Mouse (Mus musculus): ENCODE measurements at regions not wholly inside any gene's neighbourhood (a gene's known extent, or its start where the extent isn't known, plus 50 kb on each side); places are given as distances from the start of the nearest gene placed in this dataset.

DNA sequence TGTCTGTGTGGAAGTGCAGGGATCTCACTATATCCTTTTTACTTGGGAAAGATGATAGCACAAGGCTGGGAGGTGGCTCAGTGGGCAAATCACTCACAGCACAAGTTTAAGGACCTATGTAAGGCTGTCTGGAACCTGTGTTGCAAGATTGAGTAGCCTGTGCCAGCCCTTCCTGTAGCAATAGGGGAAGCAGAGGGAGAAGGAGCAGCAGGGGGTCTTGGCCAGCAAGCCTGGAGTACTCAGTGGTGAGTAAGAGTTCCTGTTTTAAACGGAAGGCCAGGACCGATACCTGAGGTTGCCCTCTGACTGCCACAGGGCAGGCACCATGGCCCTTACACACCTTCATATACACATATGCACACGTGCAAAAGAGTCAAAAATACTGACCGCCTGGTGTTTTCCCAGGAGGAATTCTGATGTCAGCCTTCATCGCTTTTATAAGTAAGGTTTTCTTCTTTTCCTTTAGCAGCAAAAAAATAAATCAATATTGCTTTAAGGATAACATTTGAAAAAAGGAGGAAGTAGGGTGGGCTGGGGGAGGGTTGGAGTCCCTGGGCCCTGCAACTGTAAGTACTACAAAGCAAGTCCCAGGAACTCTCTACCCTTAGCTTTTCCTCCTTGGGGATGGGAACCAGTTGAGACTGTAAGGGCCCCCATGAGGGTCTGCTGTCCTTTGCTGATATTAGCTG is 136.2 kb upstream of the Hdac4 start:
- Histone ChIP-seq H3K27me3 (ENCODE audit: insufficient read depth, poor library complexity, severe bottlenecking) (no peaks in the 10 kb centered on the region), H3K4me3 (no peak overlapping the region), H3K27ac (no peak overlapping the region), H3K9me3 (no peaks in the 10 kb centered on the region), H3K4me1 (peaks cover 17% of the 10 kb centered on the region), H3K36me3 (no peaks in the 10 kb centered on the region)
- 77% methylated on average over 5 of the region's 5 CpGs for WGBS
- peak; percentile 55 for DNase-seq (ENCODE audit: low spot score)

GRCm38 (mm10) chr1:92330181-92330580 is 134.7 kb upstream of the Hdac4 start:
- Histone ChIP-seq H3K4me1 (peaks cover 17% of the 10 kb centered on the region), H3K27ac (no peak overlapping the region), H3K9me3 (no peaks in the 10 kb centered on the region), H3K27me3 (ENCODE audit: insufficient read depth, poor library complexity, severe bottlenecking) (no peaks in the 10 kb centered on the region; the same call in 1 of the 2 replicates), H3K36me3 (no peaks in the 10 kb centered on the region), H3K4me3 (no peak overlapping the region)
- WGBS: 72% methylated on average over 5 of the region's 5 CpGs
- peak; percentile 73 for DNase-seq (ENCODE audit: low spot score)

DNA sequence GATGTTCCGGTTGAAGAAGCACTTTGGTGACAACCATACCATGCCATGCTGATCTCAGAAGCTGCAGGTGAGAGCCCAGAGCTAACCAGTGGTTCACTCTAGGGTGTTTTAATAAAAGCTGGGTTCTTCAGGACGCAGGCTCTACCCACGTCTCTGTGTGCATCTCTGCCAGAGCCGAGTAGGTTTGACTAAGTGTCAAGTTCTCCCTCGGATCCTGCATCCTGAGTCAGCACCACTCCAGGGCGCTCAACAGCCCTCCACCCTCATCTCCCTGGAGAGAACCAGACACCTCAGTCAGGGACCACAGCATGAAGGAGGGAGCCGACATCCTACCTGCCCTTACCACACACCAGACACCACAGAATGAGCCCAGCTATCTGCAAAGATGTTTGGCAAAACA is 134.0 kb upstream of the Hdac4 start:
- Histone ChIP-seq H3K4me1 (peaks cover 17% of the 10 kb centered on the region), H3K4me3 (no peak overlapping the region), H3K9me3 (no peaks in the 10 kb centered on the region), H3K27me3 (ENCODE audit: insufficient read depth, poor library complexity, severe bottlenecking) (no peaks in the 10 kb centered on the region; the same call in 1 of the 2 replicates), H3K36me3 (no peaks in the 10 kb centered on the region), H3K27ac (no peak overlapping the region)
- 76% methylated on average over 7 of the region's 7 CpGs for WGBS
- peak; percentile 70 for DNase-seq (ENCODE audit: low spot score)

- 83% methylated on average over 6 of the region's 6 CpGs for WGBS
- no peaks in the 10 kb centered on the region; the same call in 1 of the 2 replicates for H3K27me3 ChIP-seq (ENCODE audit: insufficient read depth, poor library complexity, severe bottlenecking)
- DNase-seq (ENCODE audit: low spot score): peak; percentile 70
- H3K9me3 ChIP-seq: no peaks in the 10 kb centered on the region
- no peak overlapping the region for H3K27ac ChIP-seq
- H3K36me3 ChIP-seq: no peaks in the 10 kb centered on the region
- no peak overlapping the region for H3K4me3 ChIP-seq
- peaks cover 15% of the 10 kb centered on the region for H3K4me1 ChIP-seq
Observed at GRCm38 (mm10) chr1:92327141-92327540, 131.6 kb upstream of the Hdac4 start.

DNA sequence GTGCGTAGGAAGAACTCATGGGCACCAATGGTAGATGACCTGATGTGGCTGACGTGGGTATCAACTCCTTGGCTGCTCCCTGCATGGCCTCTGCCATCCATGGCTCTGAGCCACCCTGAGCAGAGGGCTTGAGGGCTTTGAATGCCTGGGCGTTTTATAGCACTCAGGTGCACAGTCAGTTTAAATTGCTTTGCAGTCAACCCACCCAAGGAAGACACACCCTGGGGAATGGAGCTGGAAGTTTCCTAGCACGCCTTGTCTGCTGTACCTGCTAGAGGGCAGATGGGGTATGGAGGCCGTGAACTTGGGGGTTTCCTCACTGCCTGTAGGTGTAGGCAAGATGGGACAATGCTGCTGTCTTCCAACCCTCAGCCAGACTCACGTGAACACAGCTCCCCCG is 129.8 kb upstream of the Hdac4 start:
- Histone ChIP-seq H3K4me3 (no peak overlapping the region), H3K36me3 (no peaks in the 10 kb centered on the region), H3K4me1 (peaks cover 10% of the 10 kb centered on the region), H3K27ac (no peak overlapping the region), H3K9me3 (no peaks in the 10 kb centered on the region), H3K27me3 (ENCODE audit: insufficient read depth, poor library complexity, severe bottlenecking) (no peaks in the 10 kb centered on the region; the same call in 1 of the 2 replicates)
- WGBS: 84% methylated on average over 7 of the region's 7 CpGs
- DNase-seq (ENCODE audit: low spot score): no peak

DNA sequence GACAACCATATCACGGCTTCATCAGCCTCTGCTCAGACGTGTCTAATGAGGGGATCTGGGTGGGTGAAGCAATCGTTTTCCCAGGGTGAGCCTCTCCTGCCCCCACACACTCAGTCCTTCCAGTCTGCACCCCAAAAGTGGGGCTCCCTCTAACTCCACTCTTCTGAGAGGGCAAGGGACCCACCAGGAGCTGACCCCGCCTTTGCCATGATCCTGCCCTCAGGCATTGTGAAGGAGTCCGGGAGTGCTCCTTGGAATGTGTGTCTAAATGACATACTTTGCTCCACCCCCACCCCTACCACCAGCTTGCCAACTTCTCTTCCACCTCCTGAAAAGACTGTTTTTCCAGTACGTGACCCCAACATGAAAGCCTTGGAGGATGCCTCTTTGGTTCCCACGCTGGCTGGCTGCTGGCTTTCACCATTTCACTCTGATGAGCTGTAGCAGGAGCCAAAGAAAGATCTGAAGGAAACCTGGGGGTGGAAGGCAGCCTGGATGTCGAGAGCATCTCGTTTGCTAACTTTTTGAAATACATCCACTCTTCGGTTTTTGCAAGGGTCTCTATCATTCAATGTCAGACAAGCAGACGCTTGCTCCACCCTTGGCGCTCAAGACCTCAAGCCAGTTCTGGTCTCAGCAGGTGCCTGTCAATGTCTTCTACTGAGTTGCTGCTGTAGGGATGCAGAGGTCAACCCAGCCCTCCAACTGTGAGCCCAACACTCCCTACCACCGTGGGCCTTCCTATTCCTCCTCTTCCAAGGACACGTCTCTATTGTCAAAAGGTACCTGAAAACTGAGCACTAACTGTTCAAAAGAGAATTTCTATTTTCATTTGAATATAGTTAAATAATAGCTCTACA is 128.8 kb upstream of the Hdac4 start:
- Histone ChIP-seq H3K4me1 (peaks cover 5% of the 10 kb centered on the region; the same call in 1 of the 2 replicates), H3K36me3 (no peaks in the 10 kb centered on the region), H3K4me3 (no peak overlapping the region), H3K9me3 (no peaks in the 10 kb centered on the region), H3K27me3 (ENCODE audit: insufficient read depth, poor library complexity, severe bottlenecking) (no peaks in the 10 kb centered on the region; the same call in 1 of the 2 replicates), H3K27ac (no peak overlapping the region)
- 66% methylated on average over 14 of the region's 14 CpGs for WGBS
- DNase-seq (ENCODE audit: low spot score): no peak

DNA sequence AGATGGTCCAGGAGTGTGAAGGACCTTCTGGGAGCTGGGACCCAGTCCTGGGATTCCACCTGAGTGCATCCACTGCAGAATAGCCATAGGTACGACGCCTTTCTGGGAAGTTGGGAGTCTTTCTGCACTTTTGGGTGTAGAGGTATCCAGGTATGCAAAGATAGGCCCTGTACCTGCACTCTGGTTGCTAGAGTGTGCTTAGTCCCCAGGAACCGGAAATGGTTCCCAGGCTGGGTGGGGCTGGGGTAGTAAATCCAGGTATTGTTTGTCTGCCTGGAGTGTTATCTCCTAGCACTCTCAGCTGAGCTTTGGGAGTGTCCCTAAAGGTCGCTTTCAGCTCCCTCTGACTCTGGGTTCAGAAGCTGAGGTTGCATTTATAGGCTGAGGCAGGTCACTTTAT is 121.6 kb upstream of the Hdac4 start:
- no peaks in the 10 kb centered on the region for H3K9me3 ChIP-seq
- no peak overlapping the region for H3K4me3 ChIP-seq
- no peaks in the 10 kb centered on the region for H3K36me3 ChIP-seq
- no peak overlapping the region for H3K27ac ChIP-seq
- WGBS: 76% methylated on average over 4 of the region's 4 CpGs
- no peak for DNase-seq (ENCODE audit: low spot score)
- H3K4me1 ChIP-seq: peaks cover 13% of the 10 kb centered on the region
- peaks cover 4% of the 10 kb centered on the region; the same call in 1 of the 2 replicates for H3K27me3 ChIP-seq (ENCODE audit: insufficient read depth, poor library complexity, severe bottlenecking)

DNA sequence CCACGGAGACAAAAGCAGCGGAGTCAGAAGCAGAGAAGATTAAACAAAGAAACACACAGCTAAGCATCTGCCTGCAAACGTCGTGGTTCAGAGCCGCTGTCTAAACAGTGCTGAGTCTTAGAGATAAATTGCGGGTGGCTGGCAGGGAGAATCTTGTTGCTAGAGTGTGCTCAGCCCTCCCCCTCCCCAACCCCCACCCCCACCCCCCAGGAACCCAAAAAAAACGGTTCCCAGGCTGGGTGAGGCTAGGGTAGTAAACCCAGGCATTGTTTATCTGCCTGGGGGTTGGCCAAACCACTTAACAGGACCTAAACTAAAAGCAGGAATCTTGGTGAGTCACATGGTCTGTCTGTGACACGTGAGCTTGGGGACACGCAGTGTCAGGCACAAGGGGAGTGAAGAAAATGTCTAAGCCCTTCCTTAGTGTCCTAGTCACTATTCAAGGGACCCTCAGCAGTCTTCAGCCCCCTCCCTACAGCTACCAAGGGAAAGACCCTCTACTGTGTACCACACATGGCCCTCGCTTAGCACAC is 120.8 kb upstream of the Hdac4 start:
- H3K4me1 ChIP-seq: peaks cover 13% of the 10 kb centered on the region
- DNase-seq (ENCODE audit: low spot score): no peak
- peaks cover 4% of the 10 kb centered on the region; the same call in 1 of the 2 replicates for H3K27me3 ChIP-seq (ENCODE audit: insufficient read depth, poor library complexity, severe bottlenecking)
- H3K36me3 ChIP-seq: no peaks in the 10 kb centered on the region
- 15% methylated on average over 10 of the region's 10 CpGs for WGBS
- no peak overlapping the region for H3K4me3 ChIP-seq
- H3K27ac ChIP-seq: peak overlapping the region; percentile 37; the same call in 1 of the 2 replicates
- no peaks in the 10 kb centered on the region for H3K9me3 ChIP-seq

- Histone ChIP-seq H3K36me3 (no peaks in the 10 kb centered on the region), H3K27ac (no peak overlapping the region), H3K9me3 (no peaks in the 10 kb centered on the region), H3K27me3 (ENCODE audit: insufficient read depth, poor library complexity, severe bottlenecking) (peaks cover 4% of the 10 kb centered on the region; the same call in 1 of the 2 replicates), H3K4me3 (no peak overlapping the region), H3K4me1 (peaks cover 13% of the 10 kb centered on the region)
- WGBS: 89% methylated on average over 16 of the region's 16 CpGs
- DNase-seq (ENCODE audit: low spot score): no peak
Observed at GRCm38 (mm10) chr1:92313001-92313597, 117.6 kb upstream of the Hdac4 start.

DNA sequence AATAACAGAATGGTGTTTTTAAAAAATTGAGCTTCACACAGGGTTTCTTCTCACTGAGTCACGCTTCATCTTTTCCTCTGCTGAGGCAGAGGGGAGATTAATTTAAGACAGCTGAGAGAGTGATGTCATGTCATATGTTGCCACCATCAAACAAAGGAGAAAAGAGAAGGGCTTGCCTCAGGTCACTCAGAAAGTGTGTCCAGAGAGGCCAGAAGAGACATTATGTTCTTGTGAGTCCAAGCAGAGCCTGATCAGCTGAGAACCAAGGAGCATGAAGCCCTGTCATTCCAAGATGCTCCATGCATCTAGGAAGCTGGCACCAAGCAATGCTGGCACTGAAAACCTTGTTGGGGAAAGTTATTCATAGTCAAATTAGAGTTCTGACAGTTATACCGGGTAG is 114.4 kb upstream of the Hdac4 start:
- 75% methylated on average over 2 of the region's 2 CpGs for WGBS
- DNase-seq (ENCODE audit: low spot score): no peak
- H3K4me1 ChIP-seq: no peaks in the 10 kb centered on the region
- no peak overlapping the region for H3K4me3 ChIP-seq
- H3K27me3 ChIP-seq (ENCODE audit: insufficient read depth, poor library complexity, severe bottlenecking): peaks cover 4% of the 10 kb centered on the region; the same call in 1 of the 2 replicates
- no peaks in the 10 kb centered on the region for H3K9me3 ChIP-seq
- H3K36me3 ChIP-seq: no peaks in the 10 kb centered on the region
- no peak overlapping the region for H3K27ac ChIP-seq

DNA sequence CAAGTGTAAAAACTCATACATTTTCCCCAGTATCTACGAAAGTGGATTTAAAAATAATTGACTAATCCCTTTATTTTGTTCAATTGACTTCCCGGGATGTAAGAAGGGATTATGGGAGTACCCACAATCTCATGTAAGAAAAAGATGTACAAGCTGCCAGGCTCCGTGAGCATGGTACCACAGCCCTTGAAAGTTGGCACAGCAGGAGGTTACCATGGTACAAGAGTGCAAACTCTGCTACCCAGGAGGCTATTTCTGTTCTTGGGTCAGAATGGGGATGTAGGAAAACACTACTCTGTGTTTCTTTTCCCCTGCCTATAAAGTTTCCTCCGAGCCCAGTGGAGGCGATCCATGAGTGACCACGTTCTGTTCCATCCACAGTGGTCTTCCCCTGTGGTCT is 113.9 kb upstream of the Hdac4 start:
- no peaks in the 10 kb centered on the region for H3K4me1 ChIP-seq
- DNase-seq (ENCODE audit: low spot score): no peak
- no peaks in the 10 kb centered on the region for H3K9me3 ChIP-seq
- WGBS: 86% methylated on average over 6 of the region's 6 CpGs
- no peak overlapping the region for H3K27ac ChIP-seq
- no peaks in the 10 kb centered on the region for H3K27me3 ChIP-seq (ENCODE audit: insufficient read depth, poor library complexity, severe bottlenecking)
- no peak overlapping the region for H3K4me3 ChIP-seq
- H3K36me3 ChIP-seq: no peaks in the 10 kb centered on the region

GRCm38 (mm10) chr1:92308537-92308936 is 113.0 kb upstream of the Hdac4 start:
- 82% methylated on average over 3 of the region's 3 CpGs for WGBS
- Histone ChIP-seq H3K4me3 (no peak overlapping the region), H3K9me3 (no peaks in the 10 kb centered on the region), H3K27me3 (ENCODE audit: insufficient read depth, poor library complexity, severe bottlenecking) (no peaks in the 10 kb centered on the region), H3K4me1 (no peaks in the 10 kb centered on the region), H3K27ac (no peak overlapping the region), H3K36me3 (no peaks in the 10 kb centered on the region)
- DNase-seq (ENCODE audit: low spot score): no peak

DNA sequence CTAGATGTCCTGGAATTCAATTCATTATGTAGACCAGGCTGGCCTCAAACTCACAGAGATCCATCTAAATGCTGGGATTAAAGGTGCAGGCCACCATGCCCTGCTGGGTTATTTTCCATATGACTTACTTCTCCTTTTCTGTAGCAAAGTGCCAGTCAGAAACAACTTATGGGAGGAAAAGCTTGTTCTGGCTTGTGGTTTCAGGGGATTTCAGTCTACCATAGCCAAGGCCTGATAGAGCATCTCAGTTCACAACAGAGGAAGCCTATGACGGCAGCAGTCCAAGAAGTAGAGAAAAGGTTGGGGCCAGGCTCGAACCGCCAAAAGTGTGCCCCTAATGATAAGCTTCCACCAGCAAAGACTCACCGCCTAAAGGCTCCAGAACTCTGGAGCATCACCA is 110.5 kb upstream of the Hdac4 start:
- 85% methylated on average over 4 of the region's 4 CpGs for WGBS
- no peaks in the 10 kb centered on the region for H3K4me1 ChIP-seq
- no peak for DNase-seq (ENCODE audit: low spot score)

More for the DNA sequence above, 110.5 kb upstream of the Hdac4 start:
- Histone ChIP-seq H3K9me3 (no peaks in the 10 kb centered on the region), H3K36me3 (no peaks in the 10 kb centered on the region), H3K4me3 (no peak overlapping the region), H3K27me3 (ENCODE audit: insufficient read depth, poor library complexity, severe bottlenecking) (no peaks in the 10 kb centered on the region), H3K27ac (no peak overlapping the region)

Data from heart, embryonic 10.5 days (tissue).